Mouse (Mus musculus): ENCODE data around the gene Apob. TPM values are rescaled to one million over a fixed set of nuclear protein-coding genes. Genes with fewer than 3 reads are reported as not detected.

Gene Apob
- polyA plus RNA-seq (2014; fragmentation: Illumina TruSeq; extraction: RNeasy Lipid Tissue Mini Kit (QIAGEN cat#74804); ENCODE audit: low read depth, low replicate concordance): 1.7 TPM

GRCm38 (mm10) chr12:7977466-7978189 is at the start of gene Apob:
Apob (plus strand) TSS chr12:7977648.

Other genes with a start within 250 kb of the Apob start
- 27.9 TPM for gene Ldah, start 230.5 kb downstream of the Apob start, polyA plus RNA-seq (2014; fragmentation: Illumina TruSeq; extraction: RNeasy Lipid Tissue Mini Kit (QIAGEN cat#74804); ENCODE audit: low read depth, low replicate concordance)

All from heart, adult 10 weeks (tissue).